Mouse (Mus musculus) C2C12 (cell line): ENCODE data around the gene Cdkn1b. TPM values are rescaled to one million over a fixed set of nuclear protein-coding genes. Genes with fewer than 3 reads are reported as not detected.

ENCODE experiments used
- H3K27me3 ChIP-seq: one replicate; pipeline ENCODE4 v1.6.1; 2011; ENCODE audit not compliant: control insufficient read depth, insufficient read depth, insufficient read length
- H3K36me3 ChIP-seq: one replicate; pipeline ENCODE4 v1.6.1; 2011; ENCODE audit not compliant: control insufficient read depth, insufficient read depth
- H3K4me3 ChIP-seq: one replicate; pipeline ENCODE4 v1.5.1; 2011; ENCODE audit warnings: mild to moderate bottlenecking, control low read depth; ENCODE audit not compliant: poor library complexity, insufficient read depth, severe bottlenecking
- H3K79me2 ChIP-seq: one replicate; pipeline ENCODE4 v1.6.1; 2011; ENCODE audit not compliant: control insufficient read depth, insufficient read depth
- H3K79me3 ChIP-seq: one replicate; pipeline ENCODE4 v1.6.1; 2011; ENCODE audit warnings: low read depth, control low read depth
- H3ac ChIP-seq: one replicate; pipeline ENCODE3; 2011; ENCODE audit warnings: low read depth; ENCODE audit not compliant: control insufficient read depth, insufficient read length
- CEBPB ChIP-seq: IDR thresholded peaks from one replicate; pipeline ENCODE4 v1.6.1; 2011; ENCODE audit warnings: low read depth, mild to moderate bottlenecking, control low read depth, moderate library complexity
- CTCF ChIP-seq: IDR thresholded peaks from one replicate; pipeline ENCODE4 v1.5.1; 2011; ENCODE audit not compliant: control insufficient read depth, insufficient read depth, insufficient read length
- FOSL1 ChIP-seq: IDR thresholded peaks from one replicate; pipeline ENCODE4 v1.8.0; 2011; ENCODE audit warnings: mild to moderate bottlenecking, low read length; ENCODE audit not compliant: poor library complexity, insufficient read depth, severe bottlenecking
- MAX ChIP-seq: IDR thresholded peaks from one replicate; pipeline ENCODE4 v1.6.1; 2011; ENCODE audit warnings: mild to moderate bottlenecking, control low read depth
- MYOD1 ChIP-seq: IDR thresholded peaks from one replicate; pipeline ENCODE4 v1.6.1; 2011; ENCODE audit warnings: low read depth; ENCODE audit not compliant: control insufficient read depth, insufficient read length
- MYOG ChIP-seq: IDR thresholded peaks from one replicate; pipeline ENCODE4 v1.6.1; 2011; ENCODE audit not compliant: control insufficient read depth, insufficient read length; ENCODE audit errors: extremely low read depth
- USF1 ChIP-seq: IDR thresholded peaks from one replicate; pipeline ENCODE4 v1.6.1; 2011; ENCODE audit warnings: low read depth, mild to moderate bottlenecking, control low read depth, moderate library complexity
- polyA plus RNA-seq: library from polyadenylated mRNA; unstranded; fragments of >200 nt; fragmentation: generic; extraction: Trizol; gene quantifications from one replicate; pipeline ENCODE4 v1.2.1, GENCODE M21; 2012; ENCODE audit warnings: missing spikeins

Cdkn1b gene
- polyA plus RNA-seq, 1 experiment, result 15.8 TPM

- TF ChIP-seq USF1 (no peak), MYOD1 (no peak), FOSL1 (no peak), MAX (no peak), MYOG (no peak), CEBPB (no peak), CTCF (no peak)
- no peaks in the 10 kb centered on the region for H3K79me2 ChIP-seq
- H3K27me3 ChIP-seq, result no peaks in the 10 kb centered on the region
- no peak overlapping the region for H3K4me3 ChIP-seq
- H3K36me3 ChIP-seq, result no peaks in the 10 kb centered on the region
- H3ac ChIP-seq, result no peak overlapping the region
- no peaks in the 10 kb centered on the region for H3K79me3 ChIP-seq
Observed at GRCm38 (mm10) chr6:134969498-134969897, 49.3 kb downstream of the Cdkn1b start.

GRCm38 (mm10) chr6:134972096-134972495, 51.9 kb downstream of the Cdkn1b start:
- H3K4me3 ChIP-seq, result no peak overlapping the region
- H3K79me2 ChIP-seq, result no peaks in the 10 kb centered on the region
- H3K36me3 ChIP-seq, result no peaks in the 10 kb centered on the region
- no peaks in the 10 kb centered on the region for H3K27me3 ChIP-seq
- H3ac ChIP-seq, result no peak overlapping the region
- H3K79me3 ChIP-seq, result no peaks in the 10 kb centered on the region
- TF ChIP-seq FOSL1, result no peak
- TF ChIP-seq MAX, result no peak
- no peak for TF ChIP-seq MYOD1
- no peak for TF ChIP-seq USF1
- TF ChIP-seq CEBPB, result no peak
- no peak for TF ChIP-seq CTCF
- no peak for TF ChIP-seq MYOG

Other genes with a start within 250 kb of the Cdkn1b start
- gene Dusp16, start 127.8 kb upstream of the Cdkn1b start, polyA plus RNA-seq, result 3.3 TPM
- 0.74 TPM for gene Crebl2, start 90.2 kb upstream of the Cdkn1b start, polyA plus RNA-seq
- gene Gpr19, start 21.8 kb upstream of the Cdkn1b start, polyA plus RNA-seq, result 2.1 TPM
- 0.05 TPM for gene Apold1, start 61.3 kb downstream of the Cdkn1b start, polyA plus RNA-seq
- 79.3 TPM for gene Ddx47, start 91.2 kb downstream of the Cdkn1b start, polyA plus RNA-seq
- 34.2 TPM for gene Gprc5a, start 145.2 kb downstream of the Cdkn1b start, polyA plus RNA-seq
- gene Gprc5d, start 197.9 kb downstream of the Cdkn1b start, polyA plus RNA-seq, result not detected